Mouse (Mus musculus) left cerebral cortex, postnatal 25 days (tissue): Measurements from ENCODE around the gene Mgme1. TPM values are rescaled to one million over a fixed set of nuclear protein-coding genes. Genes with fewer than 3 reads are reported as not detected.

Experiments
- DNase-seq, 2 experiments: peaks; one replicate each; pipeline ENCODE4 v3.0.0; 2022; ENCODE audit warnings: low spot score in 2 of 2, mixed read lengths in 1 of 2
- intact Hi-C: fragments of 180-260 bp; cut with DNase I; formaldehyde crosslinking; loops from one replicate; pipeline ENCODE4 v1.15.1; 2025
- total RNA-seq, 2 experiments: library from RNA; stranded (reverse); gene quantifications; 2 replicates each; pipeline ENCODE4 v1.2.3; 2021

Mgme1 gene
- 1 to 10 TPM; 5.2 to 5.7 TPM for total RNA-seq

DNA sequence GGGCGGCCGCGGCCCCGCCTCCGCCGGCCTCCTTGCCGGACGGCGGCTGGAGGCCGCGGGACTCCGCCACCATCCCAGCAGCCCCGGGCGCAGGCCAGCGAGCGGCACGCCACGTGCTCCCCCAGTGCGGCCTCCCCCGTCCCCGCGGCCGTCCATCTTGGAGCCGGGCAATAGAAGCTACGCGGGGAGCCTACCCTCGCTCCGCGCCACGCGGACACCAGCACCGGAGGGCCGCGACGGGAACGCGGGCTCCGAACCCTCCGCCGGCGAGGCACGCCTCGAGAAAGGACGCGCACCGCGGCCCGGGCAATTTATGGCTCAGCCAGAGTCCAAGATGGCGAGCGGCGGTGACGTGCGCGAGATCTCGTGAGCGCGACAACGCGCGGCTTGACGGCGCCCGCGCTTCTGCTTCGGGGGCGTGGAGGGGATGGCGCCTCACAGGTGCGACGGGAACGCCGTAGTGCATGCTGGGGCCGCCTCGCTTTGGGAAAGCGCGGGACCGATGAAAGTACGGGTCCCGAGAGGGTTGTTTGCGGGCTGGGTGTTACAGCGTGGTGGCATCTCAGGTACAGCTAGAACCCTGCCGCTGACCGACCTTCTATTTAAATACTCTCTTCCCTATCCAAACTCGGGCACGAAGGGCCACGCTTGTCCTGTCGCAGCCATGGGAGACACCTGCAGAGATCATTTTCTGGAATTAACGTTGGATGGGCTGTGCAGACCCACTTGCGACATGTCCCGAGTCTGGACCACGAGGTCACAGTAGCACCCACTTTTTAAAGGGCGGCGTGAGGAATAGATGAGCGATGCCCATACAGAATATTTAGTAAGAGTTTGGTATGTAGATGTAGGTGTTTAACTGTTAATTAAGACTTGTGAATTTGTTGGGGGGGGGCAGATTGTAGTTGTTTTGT is at the start of gene Mgme1, which contains the start of gene Snx5:
Mgme1 (plus strand) TSS at position 157 of the 914 bp plus-strand sequence.
Snx5 (minus strand) TSS at position 400 of the 914 bp plus-strand sequence.
- intact Hi-C loops = loop anchor here (2.0 kb wide), 1 partner anchor 260 kb away; the partner anchor contains the start of gene Rrbp1
- DNase-seq = peak; percentile 97 to 98

DNA sequence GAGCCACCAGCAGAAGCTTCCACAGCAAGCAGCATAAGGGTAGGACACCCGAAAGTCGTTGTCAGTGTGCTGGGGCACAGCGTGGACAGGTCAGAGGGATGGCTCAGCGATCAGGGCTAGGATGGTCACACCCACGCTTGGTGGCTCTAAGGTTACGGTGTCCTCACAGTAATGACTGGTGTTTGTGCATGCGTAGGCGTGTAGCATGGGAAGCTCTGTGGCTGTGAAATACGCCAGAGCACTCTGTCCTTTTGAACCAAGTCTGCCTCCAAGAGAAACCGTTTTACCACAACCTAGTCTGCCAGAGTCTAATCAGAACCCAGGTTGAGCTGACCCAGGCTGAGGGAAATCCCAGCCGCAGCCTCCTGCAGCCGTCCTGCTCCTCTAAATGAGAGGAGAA is 46.1 kb upstream of the Mgme1 start:
- intact Hi-C loops = no loop called here
- no peak for DNase-seq

DNA sequence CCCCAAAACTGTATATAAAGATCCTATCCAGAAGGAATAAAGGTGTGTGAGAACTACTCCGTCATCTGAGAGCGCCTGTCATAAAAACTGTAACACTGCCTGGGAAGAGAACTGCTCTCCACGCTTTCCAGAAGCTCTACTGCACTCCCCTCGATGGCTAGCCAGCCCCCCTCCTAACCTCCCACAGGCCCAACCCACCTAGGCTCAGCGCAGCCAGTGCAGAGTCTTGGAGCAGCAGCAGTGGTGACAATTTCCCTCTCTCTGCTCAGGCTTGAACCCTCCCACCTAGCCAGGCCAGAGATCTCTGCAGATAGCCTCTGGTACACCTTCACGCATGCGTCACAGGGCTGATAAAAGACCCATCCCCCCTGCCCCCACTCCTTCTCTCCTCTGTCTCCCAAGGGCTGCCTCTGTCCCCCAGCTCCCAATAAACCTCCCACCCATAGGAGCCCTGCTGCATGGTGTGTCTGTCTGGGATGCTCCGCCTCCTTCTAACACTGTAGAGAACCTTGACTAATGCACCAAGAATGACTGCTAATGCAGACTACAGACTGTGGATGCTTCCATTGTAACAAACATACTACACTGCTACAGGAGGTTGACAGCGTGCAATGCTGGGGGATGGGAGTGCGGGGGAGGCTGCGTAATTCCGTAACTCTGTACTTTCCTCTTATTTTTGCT is 43.4 kb upstream of the Mgme1 start:
- DNase-seq = no peak
- intact Hi-C loops = no loop called here

DNA sequence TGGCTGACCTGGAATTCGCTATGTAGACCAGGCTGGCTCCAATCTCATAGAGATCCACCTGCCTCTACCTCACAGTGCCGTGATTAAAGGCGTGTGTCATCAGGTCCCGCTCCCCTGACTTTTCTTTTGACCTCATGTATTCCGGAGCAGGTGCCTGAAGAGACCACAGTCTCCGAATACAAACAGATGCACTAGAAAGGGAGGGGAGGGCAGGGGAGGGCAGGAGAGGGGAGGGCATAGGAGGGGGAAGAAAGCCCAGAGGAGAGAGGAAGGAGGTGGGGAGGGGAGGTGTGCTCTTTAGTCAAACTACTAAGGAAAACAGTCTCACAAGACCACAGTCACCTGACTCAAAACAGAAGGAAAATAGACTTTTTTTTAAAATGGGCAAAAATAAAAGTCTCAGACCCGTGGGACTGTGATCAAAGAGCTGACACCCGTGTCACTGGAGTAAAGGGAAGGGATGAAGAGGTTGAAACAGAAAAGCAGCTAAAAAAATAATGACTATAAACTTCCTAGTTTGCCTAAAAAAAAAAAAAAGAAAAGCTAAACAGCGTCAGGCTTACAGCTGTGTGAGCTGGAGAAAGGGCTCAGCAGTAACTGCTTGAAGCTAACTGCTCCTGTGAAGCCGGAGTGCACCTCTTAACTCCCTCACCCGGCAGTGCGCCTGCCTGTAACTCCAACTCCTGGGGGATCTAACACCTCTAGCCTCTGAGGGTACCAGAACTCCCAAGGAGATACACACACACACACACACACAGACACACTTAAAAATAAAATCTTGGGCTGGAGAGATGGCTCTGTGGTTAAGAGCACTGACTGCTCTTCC is 41.7 kb upstream of the Mgme1 start:
- no peak for DNase-seq
- intact Hi-C loops = no loop called here

DNA sequence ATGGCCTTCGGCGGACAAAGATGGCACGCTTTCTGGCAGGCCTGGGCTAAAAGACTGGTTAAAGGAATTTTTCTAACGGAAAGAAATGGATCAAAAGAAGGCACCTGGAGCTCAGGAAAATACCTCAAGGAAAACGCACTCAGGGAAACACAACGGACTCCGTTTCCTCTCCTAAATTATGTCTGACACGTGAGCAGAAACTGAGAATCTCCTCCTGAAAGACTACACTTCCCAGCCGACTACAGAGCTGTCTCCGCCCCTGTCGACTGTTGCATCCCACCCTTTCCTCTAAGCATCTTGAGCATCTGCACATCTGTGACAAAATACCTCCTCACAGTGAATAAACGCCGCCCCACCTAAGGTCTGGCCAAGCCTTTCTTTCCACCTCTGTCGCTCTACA is 40.8 kb upstream of the Mgme1 start:
- DNase-seq = no peak
- intact Hi-C loops = no loop called here

DNA sequence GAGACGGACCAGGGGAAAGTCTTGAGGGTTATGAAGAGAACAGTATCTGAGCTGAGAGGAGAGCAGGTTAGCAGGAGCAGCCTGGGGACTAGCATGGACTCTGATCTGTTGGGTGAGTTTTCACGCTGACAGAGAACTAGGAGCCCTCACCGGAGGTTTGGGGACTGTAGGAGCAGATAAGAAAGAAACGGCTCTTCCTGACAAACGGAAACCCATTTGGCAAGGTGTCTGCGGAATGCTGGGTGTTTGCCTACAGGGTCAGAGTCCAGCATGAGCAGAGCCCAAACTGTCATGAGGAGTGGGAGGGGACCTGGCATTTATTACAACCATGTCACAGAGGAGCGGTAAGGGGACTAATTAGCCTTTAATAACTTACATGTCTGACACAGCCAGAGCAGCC is 40.0 kb upstream of the Mgme1 start:
- no peak for DNase-seq
- intact Hi-C loops = no loop called here

DNA sequence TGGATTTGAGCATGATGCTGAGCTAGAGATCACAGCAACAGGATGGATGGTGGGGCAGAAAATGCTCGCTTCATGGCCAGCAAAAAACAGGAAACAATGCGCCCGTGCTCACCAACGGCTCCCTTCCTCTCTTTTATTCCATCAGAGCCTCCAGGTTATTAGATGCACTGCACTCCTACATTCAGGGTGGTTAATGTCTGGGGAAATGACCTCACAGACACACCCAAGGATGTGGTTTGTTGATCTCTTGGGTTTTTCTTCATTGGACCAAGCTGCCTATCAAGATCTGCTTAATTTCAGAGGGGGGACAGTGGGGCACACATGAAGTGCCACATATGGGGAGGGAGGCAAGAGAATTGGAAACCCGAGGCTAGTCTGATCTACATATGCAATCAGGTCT is 39.3 kb upstream of the Mgme1 start:
- no peak for DNase-seq
- intact Hi-C loops = no loop called here

DNA sequence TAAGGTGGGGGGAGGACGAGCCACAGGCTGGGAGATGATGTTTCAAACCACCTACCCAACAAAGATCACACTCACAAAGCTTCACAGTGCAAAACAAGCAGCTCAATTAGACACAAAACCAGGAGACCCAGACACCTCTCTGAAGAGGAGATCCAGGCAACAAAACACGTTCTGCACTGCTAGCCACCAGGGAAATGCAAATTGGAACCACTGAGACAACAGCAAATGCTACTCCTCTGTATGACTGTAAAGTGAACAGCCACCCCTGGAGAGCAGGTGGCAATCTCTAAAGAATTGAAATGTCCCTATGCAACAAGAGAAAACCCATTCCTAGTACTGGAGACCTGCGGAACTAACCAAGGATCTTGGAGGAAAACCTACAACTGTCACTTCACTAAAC is 36.9 kb upstream of the Mgme1 start:
- no peak for DNase-seq
- intact Hi-C loops = no loop called here

DNA sequence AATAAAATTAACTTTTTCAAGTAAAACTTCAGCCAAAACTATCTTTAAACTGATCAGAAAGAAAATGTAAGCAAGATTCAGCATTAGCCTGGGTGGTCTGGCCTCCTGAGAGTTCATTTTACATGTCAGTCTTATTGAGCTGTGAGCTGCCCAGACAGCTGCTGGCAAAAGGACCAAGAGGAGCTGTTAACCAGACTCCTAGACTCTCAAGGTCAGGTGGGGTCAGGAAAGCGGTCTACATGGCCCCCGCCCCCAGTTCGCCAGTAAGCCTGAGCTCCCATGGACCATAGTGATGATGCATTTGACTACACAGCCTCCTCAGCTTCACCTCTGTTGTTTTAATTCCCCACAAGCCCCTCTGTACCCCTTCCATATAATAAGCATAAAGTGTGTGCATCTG is 34.7 kb upstream of the Mgme1 start:
- intact Hi-C loops = no loop called here
- no peak for DNase-seq

DNA sequence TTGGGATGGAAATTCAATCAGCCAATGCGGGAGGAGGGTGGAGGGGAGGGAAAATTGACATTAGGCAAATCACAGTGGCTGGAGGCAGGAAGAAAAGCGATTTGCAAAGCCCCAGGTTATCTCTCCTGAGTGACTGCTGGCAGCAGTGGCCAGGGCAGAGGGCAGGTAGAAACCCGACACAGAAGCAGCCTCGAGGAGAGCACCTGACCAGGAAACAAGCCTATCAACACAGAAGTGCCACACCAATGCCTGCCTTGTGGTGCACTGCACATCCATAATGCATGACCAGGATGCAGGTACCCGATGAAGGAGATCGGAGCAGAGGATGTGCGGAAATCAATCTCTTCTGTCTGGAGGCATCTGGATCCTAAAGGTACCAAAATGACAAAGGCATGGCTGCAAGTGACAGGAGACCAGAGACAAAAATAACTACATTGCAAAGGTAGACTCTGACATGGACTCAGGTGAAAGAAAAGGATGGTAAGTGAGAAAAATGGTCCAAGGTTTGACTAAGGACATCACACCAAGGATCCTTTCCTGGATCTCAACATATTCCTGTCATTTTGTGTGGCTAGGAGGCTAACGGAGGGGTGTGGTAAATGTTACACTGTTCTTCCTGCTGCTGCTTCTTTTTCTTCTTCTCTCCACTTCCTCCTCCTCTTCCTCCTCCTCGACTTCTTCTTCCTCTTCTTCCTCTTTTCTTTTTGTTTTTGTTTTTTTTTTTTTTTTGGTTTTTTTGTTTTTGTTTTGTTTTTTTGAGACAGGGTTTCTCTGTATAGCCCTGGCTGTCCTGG is 33.5 kb upstream of the Mgme1 start:
- intact Hi-C loops = no loop called here
- no peak for DNase-seq

DNA sequence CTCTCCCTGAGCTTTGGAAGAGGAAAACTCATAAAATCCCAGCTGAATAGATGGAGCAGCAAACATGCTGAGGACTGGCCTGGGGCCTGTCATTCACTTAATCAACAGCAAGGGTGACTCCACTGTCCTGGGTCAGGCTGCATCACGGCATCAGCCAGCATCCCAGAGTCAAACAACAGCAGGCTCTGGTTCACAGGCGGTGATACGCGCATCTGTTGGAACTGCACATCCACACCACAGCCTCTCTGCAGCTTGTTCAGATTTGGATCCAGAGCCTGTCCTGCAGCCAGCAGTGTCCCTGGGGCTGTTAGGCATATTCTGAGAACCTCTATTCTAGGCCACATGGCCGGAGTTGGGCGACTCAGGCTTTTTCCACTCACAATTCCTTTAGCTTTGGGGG is 32.1 kb upstream of the Mgme1 start:
- intact Hi-C loops = no loop called here
- DNase-seq = no peak

DNA sequence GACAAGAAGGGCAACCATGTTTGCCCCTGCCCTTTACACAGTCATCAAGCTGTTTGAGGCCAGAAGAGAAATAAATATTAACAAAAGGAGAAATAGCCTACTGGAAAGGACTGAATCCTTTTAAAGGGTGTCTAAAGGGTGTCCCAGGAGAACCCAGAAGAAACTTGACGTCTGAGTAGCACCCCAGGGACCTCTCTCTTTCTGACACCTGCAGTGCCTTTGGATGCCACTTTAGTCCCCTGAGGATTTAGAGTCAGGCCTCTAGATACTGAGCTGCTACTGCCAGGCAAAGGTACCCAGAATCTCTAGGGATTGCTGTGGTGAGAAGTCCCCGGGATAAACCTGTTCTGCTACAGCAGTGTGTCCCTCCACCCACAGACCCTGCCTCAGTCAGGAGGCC is 31.1 kb upstream of the Mgme1 start:
- no peak for DNase-seq
- intact Hi-C loops = no loop called here

DNA sequence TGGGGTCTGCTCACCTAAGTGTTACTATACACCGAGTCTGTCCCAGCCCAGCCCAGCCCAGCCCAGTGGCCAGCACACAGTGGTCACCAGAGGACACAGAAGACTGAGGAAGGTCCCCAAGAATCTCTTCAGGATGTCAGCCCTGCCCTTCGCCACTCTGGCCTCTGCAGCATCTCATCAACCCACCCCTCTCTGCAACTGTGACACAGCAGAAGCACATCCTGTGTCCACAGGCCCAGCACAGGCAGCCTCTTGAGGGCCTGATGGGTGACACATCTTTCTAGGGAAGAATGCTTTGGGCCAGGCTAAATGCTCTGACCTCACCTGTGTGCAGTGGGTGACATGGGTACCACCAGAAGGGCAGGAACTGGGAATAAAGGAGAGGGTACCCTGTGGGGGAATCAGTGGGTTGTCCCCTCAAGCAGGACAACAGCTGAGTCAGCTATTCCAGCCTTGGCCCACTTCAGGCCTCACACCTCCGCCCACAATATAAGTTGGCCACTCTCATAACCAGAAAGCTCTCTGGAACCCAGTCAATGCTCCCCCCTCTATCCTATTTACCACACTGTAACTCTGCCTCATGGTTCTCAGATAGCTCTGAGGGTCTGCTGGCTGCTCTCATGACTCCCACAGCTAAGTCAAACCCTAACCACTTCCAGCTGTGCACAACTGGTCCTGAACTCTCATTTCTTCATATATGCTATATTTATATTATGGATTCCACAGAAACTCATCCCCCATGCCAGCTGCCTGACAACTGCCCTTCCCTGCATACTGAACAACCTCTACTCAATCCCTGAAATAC is 30.2 kb upstream of the Mgme1 start:
- intact Hi-C loops = no loop called here
- no peak for DNase-seq

DNA sequence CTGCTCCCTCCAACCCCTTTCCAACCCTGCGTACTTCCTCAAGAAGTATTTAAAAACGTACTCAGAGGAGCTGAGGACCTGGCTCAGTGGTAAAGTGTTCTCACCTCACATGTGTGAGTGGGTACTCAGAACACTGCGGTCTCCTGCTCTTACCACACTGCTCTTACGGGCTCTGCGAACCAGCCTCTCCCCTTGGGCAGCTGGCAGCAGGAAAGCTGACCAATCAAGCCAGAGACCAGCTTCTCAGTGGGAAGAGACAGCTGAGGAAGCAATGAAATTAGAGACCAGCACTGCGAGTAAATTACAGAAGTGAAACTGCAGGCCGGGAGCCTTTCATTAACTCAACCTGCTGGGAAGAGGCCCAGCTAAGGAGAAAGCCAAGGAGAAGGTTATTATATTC is 25.0 kb upstream of the Mgme1 start:
- peak; percentile 14 to 39 for DNase-seq
- intact Hi-C loops = no loop called here

DNA sequence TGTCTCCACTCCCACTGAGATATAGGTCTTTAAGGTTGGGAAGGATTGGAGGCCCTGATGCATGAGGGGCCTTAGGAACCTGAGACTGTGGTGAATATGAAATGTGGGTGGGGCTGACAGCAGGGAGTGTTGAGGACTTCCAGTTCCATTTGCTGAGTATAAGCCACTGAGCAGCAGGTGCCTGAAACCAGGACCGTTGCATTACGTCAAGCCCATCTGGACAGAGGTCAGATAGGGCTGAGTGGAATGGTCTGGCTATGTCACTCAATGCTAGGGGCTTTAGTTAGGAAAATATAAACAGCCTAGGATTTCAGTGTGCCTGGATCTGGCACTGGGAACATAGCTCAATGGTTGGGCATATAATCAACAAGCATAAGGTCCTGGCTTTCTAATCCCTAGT is 24.2 kb upstream of the Mgme1 start:
- no peak for DNase-seq
- intact Hi-C loops = no loop called here

DNA sequence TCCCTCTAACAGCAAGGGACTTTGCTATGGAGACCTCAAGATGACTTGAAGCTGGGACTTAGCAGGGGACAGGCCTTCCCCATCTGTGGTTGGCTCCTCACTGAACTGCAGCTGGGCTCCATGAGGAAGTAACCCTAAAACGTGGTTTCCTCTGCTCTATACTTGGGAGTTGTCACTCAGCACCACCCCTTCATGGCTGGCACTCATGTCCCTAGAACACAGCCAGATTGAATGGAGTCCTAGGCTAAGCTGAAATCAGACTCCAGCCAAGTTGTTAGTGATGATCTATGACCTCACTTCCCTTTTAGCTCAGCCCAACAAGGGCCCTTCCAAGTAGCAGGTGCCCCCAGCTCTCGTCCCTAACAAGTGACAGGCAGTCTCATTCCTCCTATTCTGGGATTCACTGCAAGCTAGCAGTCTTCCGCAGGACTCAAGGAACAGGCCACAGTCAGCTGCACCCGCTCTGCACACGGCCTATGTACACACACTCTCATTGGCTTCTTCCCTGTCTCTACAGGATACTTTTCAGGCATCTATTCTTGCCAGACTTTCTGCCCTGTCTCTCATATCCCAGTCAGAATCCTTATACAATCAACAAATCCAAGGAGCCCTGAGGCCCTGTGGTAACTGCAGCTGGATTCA is 23.0 kb upstream of the Mgme1 start:
- DNase-seq = peak; percentile 20 to 42
- intact Hi-C loops = no loop called here

DNA sequence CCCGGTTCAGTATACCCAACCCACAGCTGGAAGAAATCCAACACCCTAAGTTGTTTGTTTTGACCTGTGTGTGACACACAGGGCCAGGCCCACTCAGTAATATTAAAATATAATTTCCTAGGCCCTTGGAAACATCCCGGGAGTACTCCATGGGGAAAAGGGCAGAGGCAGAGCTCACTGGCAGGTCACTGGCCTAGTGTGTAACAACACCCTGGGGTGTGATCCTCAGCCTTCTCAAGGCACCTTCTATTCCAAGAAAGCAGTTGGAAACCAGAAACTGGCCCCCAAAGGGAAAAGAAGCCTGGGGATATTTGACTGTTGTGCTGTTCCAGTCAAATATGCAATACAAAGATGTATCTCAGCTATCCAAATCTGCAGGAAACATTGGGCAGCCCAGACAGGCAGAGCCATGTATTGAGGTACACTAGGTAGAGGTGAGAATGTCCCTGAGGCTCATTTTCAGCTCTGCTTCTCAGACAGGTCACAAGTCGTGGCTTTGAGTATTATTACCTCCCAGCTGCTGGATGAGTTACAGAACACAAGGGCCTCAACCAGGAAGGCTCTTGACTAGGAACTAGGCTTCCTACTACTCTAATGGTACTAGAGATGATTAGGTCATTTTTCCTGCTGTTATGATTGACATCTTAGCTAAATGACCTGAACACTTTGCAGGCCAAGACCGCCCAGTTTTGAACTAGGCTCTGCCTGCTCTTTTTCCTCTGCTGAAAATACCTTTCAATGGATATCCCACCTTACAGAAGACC is 21.7 kb upstream of the Mgme1 start:
- intact Hi-C loops = no loop called here
- no peak for DNase-seq
